Mouse (Mus musculus) CH12.LX (cell line): ENCODE measurements around the gene Gypa. TPM values are rescaled to one million over a fixed set of nuclear protein-coding genes. Genes with fewer than 3 reads are reported as not detected.

Experiments
- DNase-seq: peaks from one replicate; pipeline ENCODE4 v3.0.0-alpha.2; 2013; ENCODE audit errors: extremely low read depth
- H3K27ac ChIP-seq: 2 replicates; pipeline ENCODE4 v1.5.1; 2012; ENCODE audit warnings: low read depth, mild to moderate bottlenecking, control low read depth, moderate library complexity; ENCODE audit not compliant: insufficient read depth
- H3K27me3 ChIP-seq: replicated peaks from 2 replicates; pipeline ENCODE3; 2012; ENCODE audit warnings: inconsistent platforms
- H3K36me3 ChIP-seq, 2 experiments: replicated peaks in 1 of 2; 2 replicates each; pipeline versions ENCODE3 to v1.6.1; 2012; ENCODE audit warnings: inconsistent platforms in 1 of 2, low read length in 1 of 2, mild to moderate bottlenecking in 1 of 2, mixed read lengths in 1 of 2, moderate library complexity in 1 of 2; ENCODE audit not compliant: control insufficient read depth in 1 of 2, insufficient read depth in 1 of 2
- H3K4me1 ChIP-seq, 2 experiments: 2 replicates each; pipeline ENCODE4 v1.6.1; 2012; ENCODE audit warnings: inconsistent platforms in 1 of 2, moderate library complexity in 1 of 2; ENCODE audit not compliant: insufficient read depth in 2 of 2, control insufficient read depth in 1 of 2
- H3K4me2 ChIP-seq: 2 replicates; pipeline ENCODE4 v1.6.1; 2012; ENCODE audit warnings: low read depth, mild to moderate bottlenecking, control low read depth; ENCODE audit not compliant: poor library complexity, insufficient read depth, severe bottlenecking
- H3K4me3 ChIP-seq, 3 experiments: fragments of 150-350 bp in 1 of 3; sonication (generic) in 1 of 3; replicated peaks in 1 of 3; 2 replicates each; pipeline versions ENCODE3 to v1.5.1; 2011 to 2012; ENCODE audit warnings: low read depth in 2 of 3, low read length in 2 of 3, mild to moderate bottlenecking in 2 of 3, moderate library complexity in 2 of 3, control low read depth in 1 of 3, improper control_type of control experiment in 1 of 3, inconsistent platforms in 1 of 3, mixed read lengths in 1 of 3; ENCODE audit not compliant: poor library complexity in 1 of 3
- H3K79me2 ChIP-seq: replicated peaks from 2 replicates; pipeline ENCODE4 v1.6.1; 2012; ENCODE audit warnings: mild to moderate bottlenecking, moderate library complexity; ENCODE audit not compliant: control insufficient read depth, poor library complexity, insufficient read depth, severe bottlenecking; ENCODE audit errors: extremely low read depth
- H3K9ac ChIP-seq: 2 replicates; pipeline ENCODE4 v1.6.1; 2012; ENCODE audit warnings: low read depth, mild to moderate bottlenecking, control low read depth, moderate library complexity; ENCODE audit not compliant: insufficient read depth
- H3K9me3 ChIP-seq: replicated peaks from 2 replicates; pipeline ENCODE3; 2012; ENCODE audit warnings: low read length, inconsistent platforms, mixed read lengths
- CHD2 ChIP-seq: IDR thresholded peaks from 2 replicates; pipeline ENCODE4 v1.6.1; 2011; ENCODE audit warnings: low read length, improper control_type of control experiment
- CTCF ChIP-seq, 2 experiments: IDR thresholded peaks in 1 of 2; conservative IDR thresholded peaks in 1 of 2; 2 replicates each; pipeline ENCODE4 v1.5.1; 2011 to 2012; ENCODE audit warnings: low read depth in 2 of 2, low read length in 2 of 2, improper control_type of control experiment in 1 of 2, inconsistent platforms in 1 of 2, mild to moderate bottlenecking in 1 of 2, moderate library complexity in 1 of 2
- EP300 ChIP-seq: IDR thresholded peaks from 2 replicates; pipeline ENCODE4 v1.6.1; 2011; ENCODE audit warnings: low read length, improper control_type of control experiment
- ETS1 ChIP-seq: conservative IDR thresholded peaks from 2 replicates; pipeline ENCODE4 v1.6.1; 2012; ENCODE audit warnings: low read depth, mild to moderate bottlenecking, inconsistent platforms, low read length, improper control_type of control experiment, moderate library complexity
- GABPA ChIP-seq: IDR thresholded peaks from 2 replicates; pipeline ENCODE4 v1.6.1; 2012; ENCODE audit warnings: low read depth, low read length, improper control_type of control experiment, inconsistent platforms; ENCODE audit not compliant: insufficient replicate concordance
- HCFC1 ChIP-seq: IDR thresholded peaks from 2 replicates; pipeline ENCODE4 v1.6.1; 2012; ENCODE audit warnings: low read depth, mild to moderate bottlenecking, inconsistent platforms, low read length, improper control_type of control experiment
- JUND ChIP-seq: conservative IDR thresholded peaks from 2 replicates; pipeline ENCODE4 v1.6.1; 2011; ENCODE audit warnings: low read depth, low read length, improper control_type of control experiment
- KAT2A ChIP-seq: IDR thresholded peaks from 2 replicates; pipeline ENCODE4 v1.6.1; 2012; ENCODE audit warnings: low read length, improper control_type of control experiment, inconsistent platforms; ENCODE audit not compliant: insufficient replicate concordance
- MXI1 ChIP-seq: IDR thresholded peaks from 2 replicates; pipeline ENCODE4 v1.6.1; 2011; ENCODE audit warnings: mild to moderate bottlenecking, low read depth, low read length, improper control_type of control experiment
- MYC ChIP-seq: IDR thresholded peaks from 2 replicates; pipeline ENCODE4 v1.6.1; 2011; ENCODE audit warnings: low read depth, mild to moderate bottlenecking, improper control_type of control experiment, low read length
- NRF1 ChIP-seq: IDR thresholded peaks from 2 replicates; pipeline ENCODE4 v1.6.1; 2014; ENCODE audit warnings: low read depth, mild to moderate bottlenecking, inconsistent platforms, low read length, improper control_type of control experiment, moderate library complexity
- PAX5 ChIP-seq: IDR thresholded peaks from 2 replicates; pipeline ENCODE4 v1.6.1; 2012; ENCODE audit warnings: low read length, inconsistent platforms, mixed read lengths
- SIN3A ChIP-seq: IDR thresholded peaks from 2 replicates; pipeline ENCODE4 v1.6.1; 2012; ENCODE audit warnings: low read length, improper control_type of control experiment, inconsistent platforms
- SMC3 ChIP-seq: IDR thresholded peaks from 2 replicates; pipeline ENCODE4 v1.6.1; 2011; ENCODE audit warnings: low read depth, low read length, improper control_type of control experiment
- TBP ChIP-seq: conservative IDR thresholded peaks from 2 replicates; pipeline ENCODE4 v1.6.1; 2011; ENCODE audit warnings: low read depth, low read length, improper control_type of control experiment
- TCF12 ChIP-seq: IDR thresholded peaks from 2 replicates; pipeline ENCODE4 v1.6.1; 2014; ENCODE audit warnings: low read depth, mild to moderate bottlenecking, inconsistent platforms, low read length, improper control_type of control experiment
- UBTF ChIP-seq: IDR thresholded peaks from 2 replicates; pipeline ENCODE4 v1.6.1; 2012; ENCODE audit warnings: low read depth, mild to moderate bottlenecking, inconsistent platforms, low read length, improper control_type of control experiment, moderate library complexity
- USF2 ChIP-seq: conservative IDR thresholded peaks from 2 replicates; pipeline ENCODE4 v1.6.1; 2011; ENCODE audit warnings: low read depth, low read length, improper control_type of control experiment
- ZMIZ1 ChIP-seq: IDR thresholded peaks from 2 replicates; pipeline ENCODE4 v1.6.1; 2012; ENCODE audit warnings: low read depth, mild to moderate bottlenecking, inconsistent platforms, low read length, improper control_type of control experiment
- dilution Hi-C: fragments of 300-500 bp; cut with MboI; formaldehyde crosslinking; loops from 2 replicates; pipeline ENCODE4 v1.14.3; 2020; ENCODE audit warnings: low sequenced_read_pairs; ENCODE audit not compliant: extremely low pct_unique_long_range_greater_than_20kb, extremely low pct_ligation_motif_present
- in situ Hi-C: fragments of 300-500 bp; cut with MboI; formaldehyde crosslinking; loops from 3 replicates; pipeline ENCODE4 v1.14.3; 2019; ENCODE audit warnings: low sequenced_read_pairs, low pct_ligation_motif_present, low pct_unique_long_range_greater_than_20kb, mixed read lengths
- polyA plus RNA-seq: library from polyadenylated mRNA; unstranded; fragments of >175 nt; gene quantifications from 2 replicates; pipeline ENCODE4 v1.2.1, GENCODE M21; 2012; ENCODE audit warnings: low read depth; ENCODE audit not compliant: insufficient read length
- total RNA-seq, 2 experiments: library from RNA; depleted of rRNA; stranded (reverse); fragments of 300-350 nt in 1 of 2; fragments of >200 nt in 1 of 2; gene quantifications; 2 replicates each; pipeline ENCODE4 v1.2.3; 2012 to 2014

Gene Gypa
- total and polyA plus RNA-seq, 3 experiments, result not detected

GRCm38 (mm10) chr8:80554991-80555390 is 61.4 kb downstream of the Gypa start:
- no peak for DNase-seq
- Histone ChIP-seq H3K9me3 (no peaks in the 10 kb centered on the region), H3K4me2 (no peak overlapping the region), H3K27ac (no peak overlapping the region), H3K9ac (no peak overlapping the region), H3K79me2 (no peaks in the 10 kb centered on the region), H3K4me3 (no peak overlapping the region), H3K4me1 (no peaks in the 10 kb centered on the region), H3K36me3 (no peaks in the 10 kb centered on the region), H3K27me3 (no peaks in the 10 kb centered on the region)
- dilution Hi-C loops, result no loop called here
- in situ Hi-C loops, result no loop called here
- TF ChIP-seq EP300, result no peak
- no peak for TF ChIP-seq TBP
- no peak for TF ChIP-seq USF2
- no peak for TF ChIP-seq CHD2
- TF ChIP-seq ETS1, result no peak
- TF ChIP-seq SIN3A, result no peak
- TF ChIP-seq KAT2A, result no peak
- no peak for TF ChIP-seq SMC3
- TF ChIP-seq HCFC1, result no peak
- no peak for TF ChIP-seq MYC
- no peak for TF ChIP-seq MXI1
- TF ChIP-seq CTCF (conservative IDR thresholded peaks at IDR 0.05 in 1 of 2, IDR thresholded peaks at IDR 0.05 in 1 of 2; ENCODE audit: low read depth in 2 of 2, low read length in 2 of 2), result no peak
- no peak for TF ChIP-seq GABPA
- no peak for TF ChIP-seq NRF1
- TF ChIP-seq JUND, result no peak
- no peak for TF ChIP-seq TCF12
- TF ChIP-seq PAX5, result no peak
- TF ChIP-seq ZMIZ1, result no peak
- TF ChIP-seq UBTF, result no peak

Other genes with a start within 250 kb of the Gypa start
- gene Frem3, start 117.3 kb downstream of the Gypa start, total RNA-seq (2012; rRNA removed), result not detected in 2 replicates
- not detected in 2 replicates for gene Frem3, start 117.3 kb downstream of the Gypa start, total RNA-seq (2014; rRNA removed)
- not detected in 2 replicates for gene Frem3, start 117.3 kb downstream of the Gypa start, polyA plus RNA-seq
- gene Smarca5, start 245.7 kb downstream of the Gypa start, total RNA-seq (2012; rRNA removed), result 54.4 and 74.8 TPM in 2 replicates
- 109 and 133 TPM in 2 replicates for gene Smarca5, start 245.7 kb downstream of the Gypa start, total RNA-seq (2014; rRNA removed)
- gene Smarca5, start 245.7 kb downstream of the Gypa start, polyA plus RNA-seq, result 77.1 and 96.6 TPM in 2 replicates